Mouse (Mus musculus) hindbrain, embryonic 16.5 days (tissue): ENCODE data around the gene Far2. TPM values are rescaled to one million over a fixed set of nuclear protein-coding genes. Genes with fewer than 3 reads are reported as not detected.
"Not testable (repeated sequence)": the region's sequence is repeated elsewhere in the genome, so short reads cannot be mapped to it uniquely, and the experiment has no call there.

Experiments used
- ATAC-seq: fragments of 200-750 bp; cut with Nextera tagmentation; 2 replicates; pipeline ENCODE4 v1.8.0; 2017; ENCODE audit warnings: moderate TSS enrichment, moderate library complexity
- H3K27ac ChIP-seq: fragments of 300-500 bp; sonication (generic); 2 replicates; pipeline ENCODE4 v1.5.1; 2014; ENCODE audit warnings: low read depth, mild to moderate bottlenecking, control low read depth, low read length, moderate library complexity
- H3K27me3 ChIP-seq: fragments of 300-500 bp; sonication (generic); replicated peaks from 2 replicates; pipeline ENCODE4 v1.6.1; 2014; ENCODE audit warnings: low read length; ENCODE audit not compliant: control insufficient read depth, insufficient read depth
- H3K36me3 ChIP-seq: fragments of 300-500 bp; sonication (generic); 2 replicates; pipeline ENCODE4 v1.6.1; 2014; ENCODE audit warnings: mild to moderate bottlenecking, low read length, moderate library complexity, mixed read lengths; ENCODE audit not compliant: control insufficient read depth, insufficient read depth
- H3K4me1 ChIP-seq: fragments of 300-500 bp; sonication (generic); 2 replicates; pipeline ENCODE4 v1.6.1; 2014; ENCODE audit warnings: low read depth, low read length; ENCODE audit not compliant: control insufficient read depth, insufficient read depth
- H3K4me2 ChIP-seq: fragments of 300-500 bp; sonication (generic); 2 replicates; pipeline ENCODE4 v1.6.1; 2014; ENCODE audit warnings: mild to moderate bottlenecking, low read length, control low read depth, moderate library complexity
- H3K4me3 ChIP-seq: fragments of 300-500 bp; sonication (generic); 2 replicates; pipeline ENCODE4 v1.5.1; 2014; ENCODE audit warnings: mild to moderate bottlenecking, low read length, control low read depth, moderate library complexity
- H3K9ac ChIP-seq: fragments of 300-500 bp; sonication (generic); 2 replicates; pipeline ENCODE4 v1.6.1; 2014; ENCODE audit warnings: low read depth, mild to moderate bottlenecking, control low read depth, low read length, moderate library complexity
- H3K9me3 ChIP-seq: fragments of 300-500 bp; sonication (generic); 2 replicates; pipeline ENCODE4 v1.6.1; 2014; ENCODE audit warnings: mild to moderate bottlenecking, low read length, moderate library complexity; ENCODE audit not compliant: control insufficient read depth
- WGBS: fragments of 180-500 bp; shearing (Covaris S2); extraction: QIAGEN DNeasy Blood & Tissue Kit; methylation state at CpG from one replicate; pipeline ENCODE4 v1.1.7; 2014; 5-methylcytosine and 5-hydroxymethylcytosine counted together
- polyA plus RNA-seq: library from polyadenylated mRNA; unstranded; fragments of >200 nt; fragmentation: Nextera tagmentation; extraction: Ambion mirVana; gene quantifications from 2 replicates; pipeline ENCODE4 v1.2.1, GENCODE M21; 2015

Gene Far2
- polyA plus RNA-seq, 1 experiment from 2014 or later, result 34.3 TPM

- 25% methylated on average over 9 of the region's 9 CpGs for WGBS
- Histone ChIP-seq H3K9ac (no peak overlapping the region), H3K27me3 (no peaks in the 10 kb centered on the region), H3K4me1 (peaks cover 3% of the 10 kb centered on the region; the same call in 1 of the 2 replicates), H3K9me3 (no peaks in the 10 kb centered on the region), H3K27ac (no peak overlapping the region), H3K4me3 (no peak overlapping the region), H3K36me3 (no peaks in the 10 kb centered on the region; the same call in 1 of the 2 replicates), H3K4me2 (no peak overlapping the region)
- peak; percentile 86 for ATAC-seq
Observed at GRCm38 (mm10) chr6:148135769-148136382, 88.8 kb downstream of the Far2 start.

DNA sequence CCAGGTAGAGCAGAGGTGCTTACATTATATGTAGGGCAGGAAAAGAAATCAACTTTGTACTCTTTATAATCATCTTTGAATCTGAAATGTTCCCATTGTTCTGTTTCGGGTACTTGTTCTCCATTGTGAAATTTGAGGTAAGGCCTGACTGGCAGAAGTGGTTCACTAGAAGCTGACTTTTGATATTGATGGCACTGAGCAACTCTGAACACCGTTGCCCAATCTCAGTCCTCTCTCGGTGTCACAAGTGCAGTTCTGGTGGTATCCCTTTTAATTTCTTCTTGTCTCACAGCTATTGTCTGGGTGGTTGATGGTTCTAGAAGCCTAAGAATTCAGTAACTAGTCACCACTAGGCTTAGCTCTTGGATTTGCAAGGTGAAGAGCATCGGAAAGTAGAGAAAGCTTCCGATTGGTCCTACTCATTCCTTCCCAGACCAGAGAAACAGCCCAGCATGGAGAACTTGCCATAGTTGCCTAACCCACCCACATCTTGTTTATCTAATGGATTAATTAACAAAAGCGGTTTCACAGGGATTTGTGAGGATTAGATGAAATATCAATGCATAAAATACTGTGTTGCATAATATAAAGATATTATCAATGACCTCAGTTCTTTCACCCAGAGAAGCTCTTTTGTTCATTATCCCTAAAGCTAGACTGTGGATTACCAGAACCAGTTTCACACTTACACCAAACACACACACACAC, 92.4 kb downstream of the Far2 start:
- H3K4me1 ChIP-seq, result no peaks in the 10 kb centered on the region
- no peak overlapping the region for H3K4me3 ChIP-seq
- no peak overlapping the region for H3K4me2 ChIP-seq
- ATAC-seq, result no peak
- no peaks in the 10 kb centered on the region for H3K27me3 ChIP-seq
- no peaks in the 10 kb centered on the region; the same call in 1 of the 2 replicates for H3K36me3 ChIP-seq
- H3K9me3 ChIP-seq, result no peaks in the 10 kb centered on the region; the same call in 1 of the 2 replicates
- H3K27ac ChIP-seq, result no peak overlapping the region
- no peak overlapping the region for H3K9ac ChIP-seq
- WGBS, result 90% methylated on average over 6 of the region's 6 CpGs

DNA sequence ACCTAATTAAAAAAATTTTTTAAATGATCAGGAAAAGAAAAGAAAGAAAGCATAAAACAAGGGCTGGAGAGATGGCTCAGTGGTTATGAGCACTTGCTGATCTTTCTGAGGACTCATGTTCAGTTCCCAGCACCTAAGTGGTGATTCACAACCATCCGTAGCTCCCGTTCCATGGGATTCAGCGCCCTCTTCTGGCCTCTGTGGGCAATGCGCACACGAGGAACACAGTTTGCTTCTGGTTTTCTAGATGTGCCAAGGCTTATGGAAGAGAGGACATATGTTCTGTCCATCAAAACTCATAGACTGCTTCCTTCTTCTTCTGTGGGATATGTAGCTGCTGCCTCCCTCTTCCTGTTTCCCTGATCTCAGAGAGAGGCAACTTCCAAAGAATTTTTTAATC, 94.8 kb downstream of the Far2 start:
- ATAC-seq, result no peak
- Histone ChIP-seq H3K4me2 (no peak overlapping the region), H3K9me3 (no peaks in the 10 kb centered on the region; the same call in 1 of the 2 replicates), H3K9ac (no peak overlapping the region), H3K27me3 (no peaks in the 10 kb centered on the region), H3K4me3 (no peak overlapping the region), H3K36me3 (no peaks in the 10 kb centered on the region; the same call in 1 of the 2 replicates), H3K27ac (no peak overlapping the region), H3K4me1 (no peaks in the 10 kb centered on the region)
- whole genome bisulfite sequencing, result 80% methylated on average over 5 of the region's 5 CpGs

- no peak for ATAC-seq
- Histone ChIP-seq H3K27ac (no peak overlapping the region), H3K4me2 (no peak overlapping the region), H3K4me1 (no peaks in the 10 kb centered on the region), H3K4me3 (no peak overlapping the region), H3K9me3 (no peaks in the 10 kb centered on the region; the same call in 1 of the 2 replicates), H3K36me3 (no peaks in the 10 kb centered on the region; the same call in 1 of the 2 replicates), H3K27me3 (no peaks in the 10 kb centered on the region), H3K9ac (no peak overlapping the region)
- 93% methylated on average over 1 of the region's 1 CpGs for WGBS
Observed at GRCm38 (mm10) chr6:148142421-148142820, 95.4 kb downstream of the Far2 start.

- not testable (repeated sequence) for H3K4me2 ChIP-seq, H3K4me1 ChIP-seq, H3K9ac ChIP-seq, H3K36me3 ChIP-seq, H3K4me3 ChIP-seq, H3K27me3 ChIP-seq, ATAC-seq, H3K9me3 ChIP-seq, H3K27ac ChIP-seq
- 62% methylated on average over 4 of the region's 4 CpGs for whole genome bisulfite sequencing
Observed at GRCm38 (mm10) chr6:148152305-148152704, 105.2 kb downstream of the Far2 start.

DNA sequence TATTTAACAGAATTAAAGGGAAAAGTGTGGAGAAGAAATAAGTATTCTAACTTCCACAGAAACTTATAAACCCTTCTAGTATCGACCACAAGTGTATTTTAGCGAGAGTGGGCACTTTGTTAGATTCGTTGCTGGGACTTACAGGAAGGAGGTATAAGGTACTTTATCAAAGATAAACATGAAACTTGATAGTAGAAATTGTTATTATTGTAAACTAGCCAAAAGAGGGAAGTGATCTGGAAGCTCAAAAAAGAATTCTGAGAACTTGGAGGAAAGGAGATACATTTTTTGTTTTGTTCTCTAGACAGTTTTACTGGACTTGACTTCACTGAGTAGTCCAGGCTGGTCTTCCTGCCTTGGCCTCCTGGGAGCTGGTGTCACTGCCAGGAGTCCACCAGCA, 125.8 kb downstream of the Far2 start:
- WGBS, result 91% methylated on average over 3 of the region's 3 CpGs
- no peak for ATAC-seq
- Histone ChIP-seq H3K9me3 (no peaks in the 10 kb centered on the region), H3K9ac (no peak overlapping the region), H3K27me3 (no peaks in the 10 kb centered on the region), H3K27ac (no peak overlapping the region), H3K4me1 (no peaks in the 10 kb centered on the region), H3K36me3 (0 out of 2 replicates have a peak, but pooled peaks cover 2% of the 10 kb centered on the region), H3K4me3 (no peak overlapping the region), H3K4me2 (no peak overlapping the region)

GRCm38 (mm10) chr6:148185694-148186093, 138.6 kb downstream of the Far2 start:
- Histone ChIP-seq H3K4me2 (no peak overlapping the region), H3K27ac (no peak overlapping the region), H3K4me1 (no peaks in the 10 kb centered on the region), H3K9me3 (no peaks in the 10 kb centered on the region), H3K4me3 (no peak overlapping the region), H3K27me3 (no peaks in the 10 kb centered on the region), H3K36me3 (peaks cover 35% of the 10 kb centered on the region), H3K9ac (no peak overlapping the region)
- ATAC-seq, result no peak
- 95% methylated on average over 1 of the region's 1 CpGs for WGBS

DNA sequence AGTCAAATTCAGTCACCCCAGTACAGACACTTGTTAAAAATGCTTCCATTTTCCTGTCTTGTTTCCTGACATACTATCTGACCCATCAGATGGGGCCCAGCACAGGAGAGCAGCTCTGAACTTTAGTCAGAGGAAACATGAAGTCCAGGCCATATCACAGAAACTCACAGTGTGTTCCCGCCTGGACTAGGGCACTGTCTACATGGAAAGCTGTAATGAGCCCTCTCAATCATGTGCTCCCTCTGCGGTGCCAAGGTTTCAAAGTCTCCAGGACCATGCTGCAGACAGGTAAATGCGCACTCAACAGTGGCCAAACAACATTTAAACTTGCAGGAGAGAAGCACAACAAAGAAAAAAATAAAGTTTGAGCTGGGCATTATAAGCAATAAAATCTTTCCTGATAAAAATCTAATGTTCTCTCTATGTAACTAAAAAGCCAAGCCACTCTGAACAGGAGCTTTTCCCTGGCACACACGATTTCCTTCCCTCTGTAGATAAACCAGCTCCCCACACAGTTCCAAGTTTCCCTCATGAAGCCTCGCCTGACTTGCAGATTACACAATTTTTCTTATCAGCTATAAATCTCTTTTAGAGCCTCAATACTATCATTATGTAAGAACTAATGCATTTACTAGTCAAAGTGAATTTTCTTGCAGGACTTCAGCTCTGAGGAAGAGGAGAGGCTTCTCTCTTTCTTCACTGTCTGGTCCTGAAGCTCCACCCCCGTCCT, 147.1 kb downstream of the Far2 start:
- Histone ChIP-seq H3K9me3 (no peaks in the 10 kb centered on the region), H3K36me3 (peaks cover 12% of the 10 kb centered on the region), H3K9ac (no peak overlapping the region), H3K4me3 (no peak overlapping the region), H3K27me3 (no peaks in the 10 kb centered on the region), H3K4me2 (no peak overlapping the region), H3K4me1 (no peaks in the 10 kb centered on the region), H3K27ac (no peak overlapping the region)
- 92% methylated on average over 6 of the region's 6 CpGs for WGBS
- no peak for ATAC-seq

DNA sequence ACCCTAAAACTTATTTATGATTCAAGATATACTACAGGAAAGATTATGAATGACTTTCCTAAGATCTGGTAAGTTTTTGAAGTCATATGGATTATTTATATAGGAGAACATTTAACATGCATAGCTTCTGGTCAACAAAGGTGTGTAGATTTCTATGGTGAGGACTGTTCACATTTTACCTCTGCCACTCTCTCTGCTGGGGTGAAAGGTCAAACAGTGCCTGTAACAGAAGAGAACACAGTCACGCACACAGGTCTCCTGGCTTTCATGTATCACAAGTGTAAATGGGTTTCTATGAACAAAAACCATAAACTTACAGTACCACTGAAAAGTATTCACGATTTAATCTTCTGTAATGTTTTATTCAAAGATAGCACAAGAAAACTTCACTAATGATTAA, 152.1 kb downstream of the Far2 start:
- Histone ChIP-seq H3K27ac (no peak overlapping the region), H3K4me1 (no peaks in the 10 kb centered on the region), H3K4me2 (no peak overlapping the region), H3K9me3 (no peaks in the 10 kb centered on the region), H3K27me3 (no peaks in the 10 kb centered on the region), H3K36me3 (peaks cover 17% of the 10 kb centered on the region), H3K4me3 (no peak overlapping the region), H3K9ac (no peak overlapping the region)
- WGBS, result 94% methylated on average over 2 of the region's 2 CpGs
- ATAC-seq, result no peak
